Mouse (Mus musculus): ENCODE measurements around the gene Tnrc6c. TPM values are rescaled to one million over a fixed set of nuclear protein-coding genes. Genes with fewer than 3 reads are reported as not detected.

Gene Tnrc6c
- polyA plus RNA-seq, 1 experiment = 14.6 TPM

- Histone ChIP-seq H3K4me1 (ENCODE audit: control insufficient read depth, insufficient read depth, insufficient read length, low read length) (no peaks in the 10 kb centered on the region; the same call in 1 of the 2 replicates), H3K27ac (ENCODE audit: insufficient read depth, low read depth, low read length) (no peak overlapping the region), H3K36me3 (ENCODE audit: control insufficient read depth, insufficient read depth, low read length) (peaks cover 4% of the 10 kb centered on the region), H3K4me3 (ENCODE audit: low read depth, low read length) (no peak overlapping the region), H3K27me3 (ENCODE audit: control insufficient read depth, insufficient read depth, low read length) (no peaks in the 10 kb centered on the region)
- TF ChIP-seq POLR2A (IDR thresholded peaks at IDR 0.05; ENCODE audit: low read depth, low read length) = no peak
- peak; percentile 41; the same call in 1 of the 2 replicates for TF ChIP-seq CTCF (IDR thresholded peaks at IDR 0.05; ENCODE audit: extremely low read depth, insufficient read length, insufficient replicate concordance, low read depth, low read length)
- 54% methylated on average over 4 of the region's 4 CpGs for WGBS
These were observed 55.2 kb downstream of the Tnrc6c start for GRCm38 (mm10) chr11:117709308-117709707.

- WGBS = 64% methylated on average over 2 of the region's 2 CpGs
- H3K27me3 ChIP-seq (ENCODE audit: control insufficient read depth, insufficient read depth, low read length) = no peaks in the 10 kb centered on the region
- TF ChIP-seq CTCF (IDR thresholded peaks at IDR 0.05; ENCODE audit: extremely low read depth, insufficient read length, insufficient replicate concordance, low read depth, low read length) (no peak), POLR2A (IDR thresholded peaks at IDR 0.05; ENCODE audit: low read depth, low read length) (no peak)
These were observed 56.8 kb downstream of the Tnrc6c start for GRCm38 (mm10) chr11:117710815-117711294.

GRCm38 (mm10) chr11:117712065-117712464, 58.0 kb downstream of the Tnrc6c start:
- H3K4me1 ChIP-seq (ENCODE audit: control insufficient read depth, insufficient read depth, insufficient read length, low read length) = no peaks in the 10 kb centered on the region; the same call in 1 of the 2 replicates
- WGBS = 71% methylated on average over 1 of the region's 1 CpGs

More at GRCm38 (mm10) chr11:117710815-117711294, 56.8 kb downstream of the Tnrc6c start:
- H3K4me3 ChIP-seq (ENCODE audit: low read depth, low read length) = no peak overlapping the region
- H3K4me1 ChIP-seq (ENCODE audit: control insufficient read depth, insufficient read depth, insufficient read length, low read length) = no peaks in the 10 kb centered on the region; the same call in 1 of the 2 replicates
- H3K27ac ChIP-seq (ENCODE audit: insufficient read depth, low read depth, low read length) = no peak overlapping the region
- peaks cover 15% of the 10 kb centered on the region for H3K36me3 ChIP-seq (ENCODE audit: control insufficient read depth, insufficient read depth, low read length)

DNA sequence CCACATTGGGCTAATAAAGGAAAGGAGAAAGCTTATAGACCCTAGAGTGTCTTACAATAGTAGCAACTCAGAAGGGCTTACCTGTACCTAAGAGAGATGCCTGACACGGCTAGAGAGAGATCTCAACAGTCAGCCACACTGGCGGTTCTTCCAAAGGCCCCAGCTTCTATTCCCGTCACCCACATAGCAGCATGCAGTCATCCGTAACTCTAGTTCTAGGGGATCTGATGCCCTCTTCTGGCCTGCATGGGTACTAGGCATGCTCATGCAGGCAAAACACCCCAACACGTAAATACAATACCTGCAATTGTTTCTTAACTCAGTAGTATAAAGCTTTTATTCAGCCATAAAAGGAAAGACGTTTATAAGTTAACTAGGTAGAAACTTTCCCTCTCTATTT, 59.3 kb downstream of the Tnrc6c start:
- Histone ChIP-seq H3K27me3 (ENCODE audit: control insufficient read depth, insufficient read depth, low read length) (no peaks in the 10 kb centered on the region), H3K27ac (ENCODE audit: insufficient read depth, low read depth, low read length) (no peak overlapping the region), H3K4me1 (ENCODE audit: control insufficient read depth, insufficient read depth, insufficient read length, low read length) (no peaks in the 10 kb centered on the region; the same call in 1 of the 2 replicates), H3K36me3 (ENCODE audit: control insufficient read depth, insufficient read depth, low read length) (peaks cover 26% of the 10 kb centered on the region), H3K4me3 (ENCODE audit: low read depth, low read length) (no peak overlapping the region)
- WGBS = 92% methylated on average over 6 of the region's 6 CpGs
- no peak for TF ChIP-seq CTCF (IDR thresholded peaks at IDR 0.05; ENCODE audit: extremely low read depth, insufficient read length, insufficient replicate concordance, low read depth, low read length)
- TF ChIP-seq POLR2A (IDR thresholded peaks at IDR 0.05; ENCODE audit: low read depth, low read length) = no peak

More at GRCm38 (mm10) chr11:117712065-117712464, 58.0 kb downstream of the Tnrc6c start:
- H3K36me3 ChIP-seq (ENCODE audit: control insufficient read depth, insufficient read depth, low read length) = peaks cover 20% of the 10 kb centered on the region
- no peaks in the 10 kb centered on the region for H3K27me3 ChIP-seq (ENCODE audit: control insufficient read depth, insufficient read depth, low read length)
- no peak for TF ChIP-seq POLR2A (IDR thresholded peaks at IDR 0.05; ENCODE audit: low read depth, low read length)
- TF ChIP-seq CTCF (IDR thresholded peaks at IDR 0.05; ENCODE audit: extremely low read depth, insufficient read length, insufficient replicate concordance, low read depth, low read length) = no peak
- no peak overlapping the region for H3K4me3 ChIP-seq (ENCODE audit: low read depth, low read length)
- H3K27ac ChIP-seq (ENCODE audit: insufficient read depth, low read depth, low read length) = no peak overlapping the region

GRCm38 (mm10) chr11:117718838-117719237, 64.7 kb downstream of the Tnrc6c start:
- H3K36me3 ChIP-seq (ENCODE audit: control insufficient read depth, insufficient read depth, low read length) = peaks cover 50% of the 10 kb centered on the region
- H3K4me3 ChIP-seq (ENCODE audit: low read depth, low read length) = no peak overlapping the region
- H3K27ac ChIP-seq (ENCODE audit: insufficient read depth, low read depth, low read length) = no peak overlapping the region
- no peaks in the 10 kb centered on the region for H3K27me3 ChIP-seq (ENCODE audit: control insufficient read depth, insufficient read depth, low read length)
- whole genome bisulfite sequencing = 83% methylated on average over 3 of the region's 3 CpGs
- no peaks in the 10 kb centered on the region for H3K4me1 ChIP-seq (ENCODE audit: control insufficient read depth, insufficient read depth, insufficient read length, low read length)
- TF ChIP-seq POLR2A (IDR thresholded peaks at IDR 0.05; ENCODE audit: low read depth, low read length) (no peak), CTCF (IDR thresholded peaks at IDR 0.05; ENCODE audit: extremely low read depth, insufficient read length, insufficient replicate concordance, low read depth, low read length) (no peak)

GRCm38 (mm10) chr11:117724604-117725301, 70.7 kb downstream of the Tnrc6c start:
- peaks cover 25% of the 10 kb centered on the region for H3K36me3 ChIP-seq (ENCODE audit: control insufficient read depth, insufficient read depth, low read length)
- no peak overlapping the region for H3K4me3 ChIP-seq (ENCODE audit: low read depth, low read length)
- no peaks in the 10 kb centered on the region for H3K27me3 ChIP-seq (ENCODE audit: control insufficient read depth, insufficient read depth, low read length)
- TF ChIP-seq POLR2A (IDR thresholded peaks at IDR 0.05; ENCODE audit: low read depth, low read length) (no peak), CTCF (IDR thresholded peaks at IDR 0.05; ENCODE audit: extremely low read depth, insufficient read length, insufficient replicate concordance, low read depth, low read length) (no peak)
- WGBS = 84% methylated on average over 6 of the region's 6 CpGs
- H3K27ac ChIP-seq (ENCODE audit: insufficient read depth, low read depth, low read length) = no peak overlapping the region
- H3K4me1 ChIP-seq (ENCODE audit: control insufficient read depth, insufficient read depth, insufficient read length, low read length) = peaks cover 3% of the 10 kb centered on the region; the same call in 1 of the 2 replicates

DNA sequence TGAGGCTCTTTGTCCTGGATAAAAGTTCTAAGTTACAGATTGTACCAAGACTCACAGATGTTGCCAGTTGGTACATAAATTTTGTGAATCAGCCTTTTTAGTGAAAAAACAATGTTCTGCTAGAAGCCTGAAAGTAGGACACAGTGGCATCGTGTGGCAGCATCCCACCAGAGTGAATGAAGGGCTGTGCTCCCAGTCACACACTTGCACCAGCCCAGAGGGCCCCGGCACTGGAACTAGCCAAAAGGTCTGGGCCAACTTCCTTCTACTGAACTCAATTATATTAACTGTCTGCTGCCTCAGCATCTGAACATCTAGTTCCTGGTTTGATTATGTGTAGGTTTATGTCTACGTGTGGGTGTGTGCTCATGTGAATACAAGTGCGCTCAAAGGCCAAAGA, 72.9 kb downstream of the Tnrc6c start:
- no peak for TF ChIP-seq CTCF (IDR thresholded peaks at IDR 0.05; ENCODE audit: extremely low read depth, insufficient read length, insufficient replicate concordance, low read depth, low read length)
- TF ChIP-seq POLR2A (IDR thresholded peaks at IDR 0.05; ENCODE audit: low read depth, low read length) = no peak
- Histone ChIP-seq H3K4me1 (ENCODE audit: control insufficient read depth, insufficient read depth, insufficient read length, low read length) (peaks cover 3% of the 10 kb centered on the region; the same call in 1 of the 2 replicates), H3K4me3 (ENCODE audit: low read depth, low read length) (no peak overlapping the region), H3K27me3 (ENCODE audit: control insufficient read depth, insufficient read depth, low read length) (no peaks in the 10 kb centered on the region), H3K27ac (ENCODE audit: insufficient read depth, low read depth, low read length) (no peak overlapping the region), H3K36me3 (ENCODE audit: control insufficient read depth, insufficient read depth, low read length) (peaks cover 9% of the 10 kb centered on the region)
- whole genome bisulfite sequencing = 33% methylated on average over 4 of the region's 4 CpGs

All from small intestine, adult 2 months (tissue).